Mouse (Mus musculus) gastrocnemius, postnatal 14 days (tissue): ENCODE measurements around the gene Rps27rt. TPM values are rescaled to one million over a fixed set of nuclear protein-coding genes. Genes with fewer than 3 reads are reported as not detected.
A peak's percentile ranks its signal among the peaks of the same experiment; 100 is the strongest.
"Not testable (repeated sequence)": the region's sequence is repeated elsewhere in the genome, so short reads cannot be mapped to it uniquely, and the experiment has no call there.

Experiments
- DNase-seq: peaks from one replicate; pipeline ENCODE4 v3.0.0; 2021; ENCODE audit warnings: mixed read lengths
- intact Hi-C: fragments of 180-260 bp; cut with DNase I; formaldehyde crosslinking; loops from one replicate; pipeline ENCODE4 v1.15.1; 2025; ENCODE audit warnings: low total_unique reads
- total RNA-seq, 2 experiments: library from RNA; stranded (reverse); gene quantifications; 2 replicates each; pipeline ENCODE4 v1.2.3; 2021

Gene Rps27rt
- total RNA-seq, 2 experiments from 2014 or later, result 11.8 to 14.8 TPM

- intact Hi-C loops, result no loop called here
- DNase-seq, result no peak
Observed at GRCm38 (mm10) chr9:114988610-114989327, 6.2 kb upstream of the Rps27rt start.

- intact Hi-C loops, result no loop called here
Observed at GRCm38 (mm10) chr9:114988029-114988428, 5.5 kb upstream of the Rps27rt start.

GRCm38 (mm10) chr9:114986361-114986760 lies 3.8 kb upstream of the Rps27rt start:
- intact Hi-C loops, result no loop called here
- DNase-seq, result no peak

More at GRCm38 (mm10) chr9:114988029-114988428, 5.5 kb upstream of the Rps27rt start:
- no peak for DNase-seq

GRCm38 (mm10) chr9:114985741-114986140 lies 3.2 kb upstream of the Rps27rt start:
- intact Hi-C loops, result no loop called here
- no peak for DNase-seq

GRCm38 (mm10) chr9:114979969-114980368 lies 2.6 kb downstream of the Rps27rt start:
- DNase-seq, result no peak
- intact Hi-C loops, result no loop called here

GRCm38 (mm10) chr9:114978281-114979111 lies 4.0 kb downstream of the Rps27rt start, which contains the start of gene Osbpl10:
Gene Osbpl10 (plus strand): TSS chr9:114978569.
- intact Hi-C loops, result no loop called here

GRCm38 (mm10) chr9:114977461-114978280 lies 4.9 kb downstream of the Rps27rt start:
- intact Hi-C loops, result no loop called here
- DNase-seq, result no peak

More at GRCm38 (mm10) chr9:114978281-114979111, 4.0 kb downstream of the Rps27rt start, which contains the start of gene Osbpl10:
- peak; percentile 89 for DNase-seq

GRCm38 (mm10) chr9:114966286-114966685 lies 16.3 kb downstream of the Rps27rt start:
- intact Hi-C loops, DNase-seq: not testable (repeated sequence)

GRCm38 (mm10) chr9:114964093-114964492 lies 18.4 kb downstream of the Rps27rt start:
- intact Hi-C loops, result no loop called here
- no peak for DNase-seq

- no peak for DNase-seq
- intact Hi-C loops, result no loop called here
Observed at GRCm38 (mm10) chr9:114960844-114961243, 21.7 kb downstream of the Rps27rt start.

GRCm38 (mm10) chr9:114960043-114960789 lies 22.3 kb downstream of the Rps27rt start:
- intact Hi-C loops, result no loop called here
- DNase-seq, result peak; percentile 35

- intact Hi-C loops, result loop anchor here (2.0 to 5.0 kb wide), 2 partner anchors 42 to 160 kb away; no protein-coding TSS in a partner anchor
- DNase-seq, result no peak
Observed at GRCm38 (mm10) chr9:114956945-114957344, 25.6 kb downstream of the Rps27rt start.

GRCm38 (mm10) chr9:114955340-114955739 lies 27.2 kb downstream of the Rps27rt start:
- intact Hi-C loops, result loop anchor here (5.0 kb wide), 1 partner anchor 158 kb away; no protein-coding TSS in a partner anchor
- no peak for DNase-seq

GRCm38 (mm10) chr9:114952866-114953265 lies 29.7 kb downstream of the Rps27rt start:
- DNase-seq, result no peak
- intact Hi-C loops, result no loop called here

- no peak for DNase-seq
- intact Hi-C loops, result no loop called here
Observed at GRCm38 (mm10) chr9:114948395-114948794, 34.1 kb downstream of the Rps27rt start.

GRCm38 (mm10) chr9:114945576-114945975 lies 37.0 kb downstream of the Rps27rt start:
- intact Hi-C loops, result no loop called here
- no peak for DNase-seq

- intact Hi-C loops, result no loop called here
- DNase-seq, result no peak
Observed at GRCm38 (mm10) chr9:114944642-114945041, 37.9 kb downstream of the Rps27rt start.

- intact Hi-C loops, result no loop called here
- DNase-seq, result no peak
Observed at GRCm38 (mm10) chr9:114936687-114937086, 45.9 kb downstream of the Rps27rt start.

- DNase-seq, result no peak
- intact Hi-C loops, result no loop called here
Observed at GRCm38 (mm10) chr9:114935321-114935720, 47.2 kb downstream of the Rps27rt start.
